In genomic region chr15:97839991-97840455, GRCm38 (mm10) we compare ENCODE assay signal across 8 mouse cellular contexts. TPM values are rescaled to one million over a fixed set of nuclear protein-coding genes. Genes with fewer than 3 reads are reported as not detected.
DNase-seq lines count a peak whose midpoint lies in the region; ATAC-seq and TF ChIP-seq lines count a peak whose summit lies in the region.

No protein-coding gene starts in this region.

- ATAC-seq in hindbrain, postnatal 0 days: peak; percentile 50; the same call in 1 of the 2 replicates
- peak; percentile 50 for ATAC-seq in liver, embryonic 11.5 days (replicated peaks; ENCODE audit: low FRiP score)

- 36% methylated on average over 3 of the region's 3 CpGs for WGBS in hindbrain, postnatal 0 days
- 47% methylated on average over 3 of the region's 3 CpGs for WGBS in liver, embryonic 11.5 days

- H3K27ac ChIP-seq in gastrocnemius, adult 2 months: peak overlapping the region; percentile 81
- peak overlapping the region; percentile 11; the same call in 1 of the 2 replicates for H3K27ac ChIP-seq in hindbrain, postnatal 0 days
- peak overlapping the region; percentile 44; the same call in 1 of the 2 replicates for H3K27ac ChIP-seq in liver, embryonic 11.5 days (ENCODE audit: low read depth, low read length)

- H3K4me3 ChIP-seq in gastrocnemius, adult 2 months: peak overlapping the region; percentile 8; the same call in 1 of the 2 replicates
- no peak overlapping the region for H3K4me3 ChIP-seq in hindbrain, postnatal 0 days (ENCODE audit: low read length)
- H3K4me3 ChIP-seq in liver, embryonic 11.5 days (ENCODE audit: low read depth, low read length): no peak overlapping the region

- H3K36me3 ChIP-seq in hindbrain, postnatal 0 days (ENCODE audit: insufficient read depth, low read length): no peaks in the 10 kb centered on the region
- H3K36me3 ChIP-seq in liver, embryonic 11.5 days (ENCODE audit: control insufficient read depth, insufficient read depth, low read length): no peaks in the 10 kb centered on the region

- intact Hi-C loops in gastrocnemius, adult 2 months (cut with DNase I): no loop called here

- H3K9me3 ChIP-seq in hindbrain, postnatal 0 days (ENCODE audit: low read length): no peaks in the 10 kb centered on the region
- no peaks in the 10 kb centered on the region for H3K9me3 ChIP-seq in liver, embryonic 11.5 days (ENCODE audit: control insufficient read depth, low read length)

- no peaks in the 10 kb centered on the region for H3K27me3 ChIP-seq in hindbrain, postnatal 0 days (ENCODE audit: insufficient read depth, low read length)
- no peaks in the 10 kb centered on the region for H3K27me3 ChIP-seq in liver, embryonic 11.5 days (replicated peaks; ENCODE audit: control insufficient read depth, insufficient read depth, low read length)

- DNase-seq in ovary, adult 18-20 months (ENCODE audit: low spot score): peak; percentile 74
- no peak for DNase-seq in ovary, postnatal 10 days (ENCODE audit: low spot score)
- DNase-seq in gastrocnemius, adult 2 months: peak; percentile 85
- DNase-seq in hindbrain, postnatal 0 days (ENCODE audit: low spot score): peak; percentile 62
- no peak for DNase-seq in liver, embryonic 11.5 days (ENCODE audit: low spot score)
- peak; percentile 57 for DNase-seq in retina, postnatal 1 day
- no peak for DNase-seq in cerebellum, adult 11-12 months
- DNase-seq in cerebellum, adult 11 months: no peak

- 0 out of 2 replicates have a peak, but pooled peaks cover 8% of the 10 kb centered on the region for H3K4me1 ChIP-seq in hindbrain, postnatal 0 days (ENCODE audit: insufficient read depth, low read length)
- H3K4me1 ChIP-seq in liver, embryonic 11.5 days (replicated peaks; ENCODE audit: control insufficient read depth, insufficient read depth, low read length): peaks cover 57% of the 10 kb centered on the region

- no peak overlapping the region for H3K4me2 ChIP-seq in hindbrain, postnatal 0 days (ENCODE audit: low read depth, low read length)
- H3K4me2 ChIP-seq in liver, embryonic 11.5 days: no peak overlapping the region

- peak; percentile 40 for TF ChIP-seq CTCF in gastrocnemius, adult 2 months (IDR thresholded peaks at IDR 0.05)
- TF ChIP-seq CTCF in hindbrain, postnatal 0 days (IDR thresholded peaks at IDR 0.05; ENCODE audit: low read depth): no peak

- no peak overlapping the region for H3K9ac ChIP-seq in hindbrain, postnatal 0 days (replicated peaks; ENCODE audit: low read length)
- H3K9ac ChIP-seq in liver, embryonic 11.5 days (ENCODE audit: low read depth, low read length): no peak overlapping the region

RNA-seq across cellular contexts. Expression of gene Hdac7, which starts 4.3 kb away (rescaled TPM):
- 10 to 100 TPM; 10.2 to 11.6 TPM for total RNA-seq in gastrocnemius, adult 2 months (2021)
- total RNA-seq in hindbrain, postnatal 0 days (2014; rRNA removed): 23.6 and 28.6 TPM in 2 replicates
- polyA plus RNA-seq in hindbrain, postnatal 0 days (2015; fragmentation: Nextera tagmentation; extraction: Ambion mirVana): 21.7 and 23.7 TPM in 2 replicates
- polyA plus RNA-seq in liver, embryonic 11.5 days (2014; fragmentation: Nextera tagmentation; extraction: Ambion mirVana): 28.1 and 33.5 TPM in 2 replicates

Comparison
In these comparisons a context has a peak if more than half of its experiments do, and no peak if none do; other contexts are left out.
1. DNase-seq: peak in ovary, adult 18-20 months (single experiment), gastrocnemius, adult 2 months (single experiment), hindbrain, postnatal 0 days (single experiment) and retina, postnatal 1 day (single experiment); none in ovary, postnatal 10 days (single experiment), liver, embryonic 11.5 days (single experiment), cerebellum, adult 11-12 months (single experiment) and cerebellum, adult 11 months (single experiment).
2. H3K27ac ChIP-seq: peak in every context shown above with its lines; median percentile 81 in gastrocnemius, adult 2 months; 44 in liver, embryonic 11.5 days; 11 in hindbrain, postnatal 0 days.